Mouse (Mus musculus) thymus, postnatal 25 days (tissue): ENCODE measurements around the gene Pmf1.
"Not testable (repeated sequence)": the region's sequence is repeated elsewhere in the genome, so short reads cannot be mapped to it uniquely, and the experiment has no call there.

Experiments used
- DNase-seq: peaks from one replicate; pipeline ENCODE4 v3.0.0; 2022

Gene Pmf1

DNA sequence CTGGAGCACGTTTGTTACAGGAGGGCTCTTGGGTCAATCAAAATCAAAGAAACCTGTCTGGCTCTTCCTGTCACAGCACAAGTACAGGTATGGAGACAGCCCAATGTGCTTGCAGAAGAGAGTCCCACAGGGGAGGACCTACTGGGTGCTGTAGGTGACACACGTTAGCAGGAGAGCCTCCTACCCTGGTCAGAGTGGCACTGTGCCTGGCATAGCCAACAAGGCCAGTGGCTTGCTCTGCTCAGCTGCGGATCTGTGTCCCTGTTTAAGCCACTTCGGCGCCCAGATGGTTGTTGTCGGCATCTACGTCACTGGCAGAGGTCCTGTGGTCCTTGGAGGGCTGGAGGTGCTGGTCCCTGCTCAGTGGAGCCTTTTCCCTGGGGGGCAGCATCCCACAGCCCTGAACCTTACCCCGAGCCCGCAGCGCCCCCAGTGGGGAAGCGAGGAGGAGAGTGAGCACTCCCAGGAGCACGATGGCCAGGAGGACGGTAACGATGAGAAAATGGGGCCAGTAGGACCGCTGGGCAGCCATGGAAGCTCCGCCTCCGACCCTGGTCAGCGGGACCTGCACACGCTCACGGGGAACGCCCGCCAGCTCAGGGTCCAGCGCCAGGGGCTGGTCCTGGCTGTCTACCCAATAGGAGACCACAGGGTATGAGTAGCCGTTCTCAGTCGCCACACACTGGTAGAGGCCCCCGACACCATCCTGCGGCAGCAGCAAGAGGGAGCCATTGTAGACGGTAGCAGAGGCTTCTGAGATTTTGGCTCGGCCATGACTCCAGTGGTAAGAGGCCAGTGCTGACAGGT lies 26.5 kb upstream of the Pmf1 start:
- peak; percentile 20 for DNase-seq

DNA sequence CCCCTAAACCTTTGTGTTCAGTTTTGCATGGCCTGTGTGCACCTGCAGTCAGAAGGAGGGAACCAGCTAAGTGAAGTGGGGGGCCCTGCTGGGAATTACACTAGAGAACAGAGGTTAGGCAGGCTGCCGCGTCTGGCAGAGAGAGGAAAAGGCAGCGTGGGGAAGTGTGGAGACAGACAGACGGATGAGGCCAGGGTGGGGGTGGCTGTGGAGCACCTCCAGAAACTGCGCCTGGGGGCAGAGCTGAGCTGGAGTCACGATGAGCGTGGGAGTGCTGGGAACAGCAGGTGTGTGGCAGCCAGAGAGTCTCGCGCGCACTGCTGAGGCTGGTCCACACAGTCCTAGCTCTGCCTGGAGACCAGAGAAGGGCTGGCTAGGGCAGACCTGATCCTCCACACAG lies 25.4 kb upstream of the Pmf1 start:
- no peak for DNase-seq

- not testable (repeated sequence) for DNase-seq
These were observed 18.5 kb upstream of the Pmf1 start for GRCm38 (mm10) chr3:88428639-88429038.

DNA sequence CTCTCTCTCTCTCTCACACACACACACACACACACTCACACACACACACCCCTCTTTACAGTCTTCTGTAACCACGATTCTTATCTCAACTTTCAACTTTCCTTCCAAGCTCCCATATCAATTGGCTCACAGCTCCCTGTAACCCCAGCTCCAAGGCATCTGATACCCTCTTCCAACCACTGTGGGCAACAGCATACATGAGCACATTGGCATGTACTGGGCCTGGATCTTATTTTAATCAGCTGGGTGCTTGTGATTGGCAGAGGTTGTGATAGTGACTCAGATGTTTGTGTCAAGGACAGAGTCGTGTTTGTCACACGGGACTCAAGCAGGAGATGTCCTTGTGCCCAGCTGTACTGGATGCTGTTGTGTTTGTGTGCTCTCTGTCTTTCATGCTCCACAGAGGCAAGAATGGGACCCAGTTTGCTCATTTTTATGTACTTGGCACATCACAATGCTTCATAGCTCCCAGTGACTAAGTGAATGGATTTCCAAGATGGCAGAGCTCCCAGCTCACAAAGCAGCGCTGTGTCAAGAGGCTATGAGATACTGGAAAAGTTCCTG lies 17.3 kb upstream of the Pmf1 start:
- DNase-seq, result no peak

DNA sequence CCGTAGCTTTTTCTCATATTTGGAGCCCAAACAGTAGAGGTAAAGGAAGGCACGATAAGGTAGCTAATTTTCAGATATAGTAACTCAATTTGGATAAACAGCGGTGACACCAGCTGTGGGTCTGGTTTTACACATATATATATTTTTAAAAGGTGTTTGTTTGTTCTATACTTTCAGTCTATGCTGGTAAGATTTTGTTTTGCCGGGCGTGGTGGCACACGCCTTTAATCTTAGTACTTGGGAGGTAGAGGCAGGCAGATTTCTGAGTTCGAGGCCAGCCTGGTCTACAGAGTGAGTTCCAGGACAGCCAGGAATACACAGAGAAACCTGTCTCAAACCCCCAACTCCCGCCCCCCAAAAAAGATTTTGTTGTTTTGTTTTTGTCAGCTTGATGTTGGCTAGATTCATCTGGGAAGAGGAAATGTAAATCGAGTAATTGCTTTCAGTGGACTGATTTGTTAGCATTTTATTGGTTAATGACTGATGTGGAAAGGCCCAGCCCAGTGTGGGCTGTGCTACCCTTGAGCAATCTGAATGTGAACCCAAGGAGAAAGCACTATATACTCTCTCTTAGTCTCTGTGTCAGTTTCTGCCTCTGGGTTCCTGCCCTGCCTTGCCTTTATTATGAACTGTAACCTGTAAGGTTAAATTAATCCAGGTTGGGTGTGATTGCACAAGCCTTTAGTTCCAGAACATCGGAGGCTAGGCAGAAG lies 15.7 kb upstream of the Pmf1 start:
- no peak for DNase-seq

DNA sequence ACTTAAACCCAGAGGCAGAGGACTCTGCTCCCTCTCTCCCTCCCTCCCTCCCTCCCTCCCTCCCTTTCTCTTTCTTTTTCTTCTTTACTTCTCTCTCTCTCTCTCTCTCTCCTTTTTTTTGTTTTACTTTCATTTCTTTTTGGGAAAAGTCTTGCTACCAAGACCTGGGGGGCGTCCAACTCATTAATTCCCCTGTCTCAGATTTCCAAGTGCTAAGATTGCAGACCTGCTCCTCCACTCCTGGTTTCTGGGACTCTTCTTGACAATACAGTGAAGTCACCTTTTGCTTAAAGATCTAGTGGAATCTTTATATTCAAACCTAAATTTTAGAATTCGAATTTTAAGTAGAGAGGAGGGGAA lies 15.2 kb upstream of the Pmf1 start:
- DNase-seq, result no peak

- DNase-seq, result peak; percentile 94
These were observed 14.6 kb upstream of the Pmf1 start, which contains the start of gene Slc25a44 for GRCm38 (mm10) chr3:88424605-88425329. TSS of gene Slc25a44 (minus strand) at chr3:88425139.

DNA sequence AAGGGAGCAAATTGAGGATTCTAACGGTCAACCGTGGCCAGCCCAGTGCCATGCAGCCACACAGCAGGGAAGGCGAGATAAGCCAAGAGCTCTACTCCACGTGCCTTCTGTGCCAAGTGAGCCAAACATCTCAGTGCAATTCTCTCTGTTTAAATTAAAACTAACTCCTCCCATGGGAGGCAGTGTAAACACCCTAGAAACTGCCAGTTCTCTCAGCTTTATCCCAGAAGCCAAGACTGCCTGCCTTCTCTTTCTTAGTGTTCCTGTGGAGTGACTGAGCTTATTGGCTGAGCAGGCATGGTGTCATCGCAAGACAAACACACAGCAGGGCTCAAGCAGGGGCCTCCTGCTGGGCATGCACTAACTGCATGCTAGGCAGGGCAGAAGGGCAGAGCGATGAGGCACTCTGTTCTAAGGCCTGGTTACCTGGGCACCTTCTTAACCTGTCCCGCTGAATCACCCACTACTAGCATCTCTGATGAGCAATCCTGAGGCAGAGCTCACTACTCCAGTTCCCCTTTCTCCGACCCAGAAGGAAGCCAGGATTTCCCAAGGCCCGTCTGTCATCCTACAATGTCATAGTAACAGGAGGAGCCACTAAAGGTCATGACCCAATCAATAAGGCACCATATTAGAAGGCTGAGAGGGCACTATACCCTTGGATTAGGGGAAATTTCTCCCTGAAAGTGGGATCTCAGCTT lies 12.0 kb upstream of the Pmf1 start:
- DNase-seq, result no peak

DNA sequence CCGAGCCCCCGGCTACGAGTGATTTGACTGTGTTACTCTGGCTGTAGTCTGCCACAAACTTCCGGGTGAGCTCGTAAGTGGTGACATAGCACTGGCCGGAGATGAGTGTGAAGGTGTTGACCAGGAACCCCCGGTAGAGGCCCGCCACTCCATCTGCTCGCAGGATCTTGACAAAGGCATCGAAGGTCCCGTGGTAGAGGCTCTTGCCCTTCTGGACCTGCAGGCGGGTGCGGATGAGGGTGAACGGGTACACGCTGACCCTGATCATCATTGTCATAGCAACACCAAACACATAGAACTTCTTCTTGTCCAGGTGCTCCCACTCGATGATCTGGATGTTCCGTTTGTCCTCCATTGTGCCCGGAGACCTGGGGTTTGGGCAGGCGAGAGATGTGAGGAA lies 10.6 kb upstream of the Pmf1 start:
- DNase-seq, result no peak

DNA sequence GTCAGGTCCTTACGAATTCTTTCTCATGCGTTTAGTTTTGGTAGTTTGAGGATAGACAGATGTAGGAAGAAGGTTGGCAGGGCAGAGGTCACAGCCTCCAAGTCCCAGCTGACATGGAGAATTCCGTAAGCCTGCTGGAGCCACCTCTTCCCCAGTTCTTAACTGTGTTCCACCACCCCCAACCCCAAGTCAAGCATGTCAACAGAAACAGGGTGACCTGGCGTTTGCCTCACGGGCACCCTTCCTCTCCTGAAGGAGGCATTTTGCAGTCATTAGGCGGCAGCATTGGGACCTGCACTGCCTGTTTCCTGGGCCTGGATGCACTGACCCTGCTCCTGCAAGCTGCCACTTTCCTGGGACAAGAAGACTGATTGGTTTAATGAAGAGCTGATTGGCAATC lies 7.9 kb upstream of the Pmf1 start:
- DNase-seq, result no peak

DNA sequence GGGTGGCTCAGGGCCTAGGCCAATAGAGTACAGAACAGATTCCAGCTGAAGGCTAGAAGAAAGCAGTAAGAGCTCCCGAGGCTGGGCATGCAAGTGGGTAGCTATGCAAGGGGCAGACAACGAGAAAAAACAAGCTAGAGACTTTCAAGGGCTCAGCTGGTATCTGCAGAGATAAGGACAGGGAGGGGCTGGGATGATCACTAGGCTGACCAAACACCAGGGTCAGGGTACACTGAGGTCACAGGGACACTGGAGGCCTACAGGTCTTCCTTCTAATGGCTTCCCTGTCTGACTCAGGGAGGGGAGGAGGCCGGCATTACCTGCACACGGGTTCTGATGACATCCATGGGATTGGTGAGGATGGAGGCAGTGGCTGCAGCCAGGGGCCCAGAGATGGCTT lies 5.5 kb upstream of the Pmf1 start:
- DNase-seq, result no peak

DNA sequence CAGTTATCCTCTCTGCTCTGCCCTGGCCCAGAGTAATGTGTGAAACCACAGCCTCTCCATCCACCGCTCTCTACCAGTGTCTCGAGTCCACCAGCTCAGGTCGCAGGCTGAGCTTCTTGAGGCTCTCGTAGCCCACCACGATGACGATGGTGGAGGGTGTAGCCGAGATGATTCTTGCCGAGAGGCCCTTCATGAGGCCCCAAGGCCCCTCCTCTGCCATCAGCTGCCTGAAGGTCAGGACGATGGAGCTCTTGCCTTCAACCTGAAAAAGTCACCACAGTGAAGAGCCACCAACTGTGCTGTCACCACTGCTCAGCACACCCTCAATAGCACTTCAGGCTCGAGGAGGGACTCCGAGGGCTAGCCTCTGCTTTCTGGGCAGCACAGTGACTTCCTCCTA lies 2.5 kb upstream of the Pmf1 start:
- DNase-seq, result no peak

- DNase-seq, result no peak
These were observed 1.6 kb upstream of the Pmf1 start for GRCm38 (mm10) chr3:88411681-88412080.

- DNase-seq, result no peak
These were observed 507 bp upstream of the Pmf1 start for GRCm38 (mm10) chr3:88410645-88411031.

- no peak for DNase-seq
These were observed 1.2 kb downstream of the Pmf1 start for GRCm38 (mm10) chr3:88408953-88409352.

- DNase-seq, result no peak
These were observed 2.6 kb downstream of the Pmf1 start for GRCm38 (mm10) chr3:88407529-88407928.

GRCm38 (mm10) chr3:88407090-88407489 lies 3.0 kb downstream of the Pmf1 start:
- peak; percentile 72 for DNase-seq

GRCm38 (mm10) chr3:88403522-88404230 lies 6.5 kb downstream of the Pmf1 start:
- DNase-seq, result no peak

DNA sequence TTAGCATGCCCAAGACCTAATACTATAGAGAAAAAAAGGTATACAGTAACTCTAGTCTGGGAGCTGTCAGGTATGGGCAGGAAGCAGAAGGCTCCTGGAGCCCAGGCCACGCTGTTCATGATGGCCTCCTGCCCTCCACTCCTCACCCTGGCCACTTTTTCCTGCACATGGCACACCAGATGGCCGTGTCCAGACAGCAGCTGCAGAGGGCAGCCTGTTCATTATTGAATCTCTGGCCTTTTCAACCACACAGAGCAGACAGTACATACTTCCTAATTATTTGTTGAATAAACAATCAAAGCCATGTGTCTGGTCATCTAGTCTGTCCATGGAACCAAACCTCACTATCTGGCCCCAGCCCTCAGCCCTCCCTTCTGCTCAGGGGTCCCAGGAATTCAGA lies 11.5 kb downstream of the Pmf1 start:
- no peak for DNase-seq

- no peak for DNase-seq
These were observed 14.4 kb downstream of the Pmf1 start for GRCm38 (mm10) chr3:88395742-88396141.

DNA sequence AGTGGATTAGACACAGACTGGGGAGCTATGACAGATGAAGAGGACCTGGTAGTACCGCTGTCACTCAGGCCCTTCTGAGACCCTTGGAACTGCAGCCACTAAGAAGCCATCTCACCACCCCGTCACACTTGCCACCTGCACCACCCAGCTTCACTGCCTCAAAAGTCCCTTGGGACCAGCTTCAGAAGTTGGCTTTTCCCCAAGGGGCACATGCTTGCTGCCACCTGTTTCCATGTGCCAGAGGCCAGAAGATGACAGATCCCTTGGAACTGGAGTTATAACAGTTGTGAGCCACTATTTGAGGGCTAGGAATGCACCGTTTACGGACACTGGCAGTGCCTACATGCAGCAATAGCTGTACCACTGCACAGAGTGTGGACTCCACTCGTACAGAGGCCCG lies 14.8 kb downstream of the Pmf1 start:
- DNase-seq, result no peak

DNA sequence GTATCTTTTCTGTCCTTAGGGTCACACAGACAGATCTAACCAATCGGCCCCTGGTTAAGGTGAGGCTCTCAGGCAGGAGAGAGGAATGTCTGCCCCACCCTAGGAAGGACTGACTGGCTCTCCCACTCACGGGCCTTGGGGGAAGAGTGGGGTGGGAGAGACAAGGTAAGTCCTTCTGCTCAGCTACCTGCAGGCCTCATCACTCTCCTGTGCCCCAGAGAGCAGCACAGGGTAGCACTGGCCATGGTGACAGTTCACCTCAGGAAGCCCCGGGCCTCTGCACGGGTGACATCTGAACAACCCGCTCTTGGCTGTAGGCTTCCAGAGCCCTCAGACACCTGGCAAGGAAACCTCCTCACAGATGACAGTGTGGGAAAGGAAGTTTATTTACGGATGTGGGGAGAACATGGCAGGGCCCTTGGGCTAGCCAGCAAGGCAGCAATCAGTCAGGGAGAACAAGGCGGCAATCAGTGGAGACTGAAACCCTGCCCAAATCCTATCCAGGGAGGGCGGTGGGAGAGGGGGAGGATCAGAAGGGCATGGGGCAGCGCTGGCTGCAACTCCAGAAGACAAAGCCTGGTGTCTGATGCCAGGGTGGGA lies 16.3 kb downstream of the Pmf1 start:
- DNase-seq, result no peak
